Mouse (Mus musculus): ENCODE measurements around the gene Ern2. TPM values are rescaled to one million over a fixed set of nuclear protein-coding genes. Genes with fewer than 3 reads are reported as not detected.

The Ern2 gene
- polyA plus RNA-seq, 1 experiment from 2014 or later, result 4.0 TPM

- Histone ChIP-seq H3K9me3 (ENCODE audit: control insufficient read depth) (no peaks in the 10 kb centered on the region), H3K4me2 (replicated peaks; ENCODE audit: low read depth) (peak within 1 kb of the TSS; percentile 62), H3K27ac (ENCODE audit: low read depth, low read length) (peak within 1 kb of the TSS; percentile 36), H3K4me1 (replicated peaks; ENCODE audit: control insufficient read depth, insufficient read depth, low read length) (no peaks in the 10 kb centered on the region), H3K9ac (ENCODE audit: low read depth, low read length) (peak within 1 kb of the TSS; percentile 51; the same call in 1 of the 2 replicates), H3K4me3 (ENCODE audit: low read depth, low read length) (peak within 1 kb of the TSS; percentile 35), H3K36me3 (ENCODE audit: control insufficient read depth, insufficient read depth) (no peaks in the 10 kb centered on the region), H3K27me3 (replicated peaks; ENCODE audit: control insufficient read depth, insufficient read depth, low read length) (no peaks in the 10 kb centered on the region)
- WGBS, result 11% methylated on average over 20 of the region's 20 CpGs
- ATAC-seq, result peak; percentile 43
- no peak for TF ChIP-seq CTCF (IDR thresholded peaks at IDR 0.05; ENCODE audit: low read depth)
These were observed 33.4 kb upstream of the Ern2 start, which contains the start of gene Chp2 for GRCm38 (mm10) chr7:122219315-122219801. Gene Chp2, plus strand, starts transcription at chr7:122219496.

DNA sequence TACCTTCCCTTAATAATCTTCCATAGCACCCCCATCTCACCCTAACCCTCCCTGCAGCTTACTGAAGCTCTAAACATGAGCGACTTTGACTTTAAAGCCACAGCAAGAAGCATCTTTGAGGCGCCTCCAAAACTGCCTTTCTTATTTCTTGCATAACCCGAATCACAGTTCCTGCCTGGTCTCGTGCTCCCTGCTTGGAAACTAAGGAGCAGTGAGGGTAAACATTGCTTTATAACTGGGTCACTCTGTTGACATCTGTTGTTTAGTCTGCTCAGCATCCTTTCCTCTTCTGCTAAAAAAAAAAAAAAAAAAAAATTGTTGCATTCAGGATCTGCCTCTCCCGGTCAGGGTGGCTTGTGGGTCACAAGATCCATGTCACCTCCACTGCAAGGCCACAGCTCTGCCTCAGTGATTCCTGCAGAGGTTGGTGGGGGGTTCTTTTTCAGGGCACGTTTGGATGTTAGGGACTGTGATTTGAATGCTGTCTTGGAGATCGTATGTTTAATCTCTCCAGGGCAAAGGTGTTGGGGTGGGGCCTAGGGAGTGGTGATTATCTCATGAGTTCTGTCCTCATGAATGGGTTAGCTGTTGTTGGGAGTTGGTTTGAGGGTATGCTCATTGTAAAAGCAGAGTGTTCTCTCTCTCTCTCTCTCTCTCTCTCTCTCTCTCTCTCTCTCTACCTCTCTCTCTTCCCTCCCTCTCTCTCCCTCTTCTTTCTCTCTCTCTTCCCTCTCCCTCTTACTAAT, 22.4 kb upstream of the Ern2 start:
- no peak for TF ChIP-seq CTCF (IDR thresholded peaks at IDR 0.05; ENCODE audit: low read depth)
- Histone ChIP-seq H3K4me1 (replicated peaks; ENCODE audit: control insufficient read depth, insufficient read depth, low read length) (no peaks in the 10 kb centered on the region; the same call in 1 of the 2 replicates), H3K9ac (ENCODE audit: low read depth, low read length) (no peak overlapping the region), H3K4me3 (ENCODE audit: low read depth, low read length) (no peak overlapping the region), H3K27me3 (replicated peaks; ENCODE audit: control insufficient read depth, insufficient read depth, low read length) (no peaks in the 10 kb centered on the region), H3K4me2 (replicated peaks; ENCODE audit: low read depth) (no peak overlapping the region), H3K36me3 (ENCODE audit: control insufficient read depth, insufficient read depth) (no peaks in the 10 kb centered on the region), H3K27ac (ENCODE audit: low read depth, low read length) (no peak overlapping the region), H3K9me3 (ENCODE audit: control insufficient read depth) (no peaks in the 10 kb centered on the region)
- ATAC-seq, result peak; percentile 36; the same call in 1 of the 2 replicates
- WGBS, result 22% methylated on average over 7 of the region's 7 CpGs

DNA sequence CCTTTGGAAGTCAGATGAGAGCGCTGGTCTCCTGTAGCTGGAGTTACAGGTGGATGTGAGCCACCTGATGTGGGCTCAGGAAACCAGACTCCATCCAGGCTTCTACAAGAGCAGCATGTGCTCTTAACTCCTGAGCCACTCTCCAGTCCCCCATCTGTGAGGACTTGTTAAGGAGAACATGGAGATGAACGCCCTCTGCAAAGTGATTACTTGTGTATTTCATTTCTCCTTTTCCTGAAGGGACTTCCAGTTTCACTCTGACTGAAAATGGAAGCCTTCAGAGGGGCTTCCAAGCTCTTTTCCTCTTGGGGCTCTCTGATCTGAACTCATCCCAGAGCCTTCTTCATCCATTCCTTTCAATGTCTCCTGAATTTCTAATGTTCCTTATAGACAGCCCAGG, 20.1 kb upstream of the Ern2 start:
- H3K4me3 ChIP-seq (ENCODE audit: low read depth, low read length), result no peak overlapping the region
- WGBS, result 87% methylated on average over 2 of the region's 2 CpGs
- no peak overlapping the region for H3K4me2 ChIP-seq (replicated peaks; ENCODE audit: low read depth)
- no peaks in the 10 kb centered on the region for H3K27me3 ChIP-seq (replicated peaks; ENCODE audit: control insufficient read depth, insufficient read depth, low read length)
- no peak overlapping the region for H3K27ac ChIP-seq (ENCODE audit: low read depth, low read length)
- ATAC-seq, result no peak
- H3K4me1 ChIP-seq (replicated peaks; ENCODE audit: control insufficient read depth, insufficient read depth, low read length), result no peaks in the 10 kb centered on the region; the same call in 1 of the 2 replicates
- no peaks in the 10 kb centered on the region for H3K36me3 ChIP-seq (ENCODE audit: control insufficient read depth, insufficient read depth)
- no peak for TF ChIP-seq CTCF (IDR thresholded peaks at IDR 0.05; ENCODE audit: low read depth)
- H3K9me3 ChIP-seq (ENCODE audit: control insufficient read depth), result no peaks in the 10 kb centered on the region
- no peak overlapping the region for H3K9ac ChIP-seq (ENCODE audit: low read depth, low read length)

DNA sequence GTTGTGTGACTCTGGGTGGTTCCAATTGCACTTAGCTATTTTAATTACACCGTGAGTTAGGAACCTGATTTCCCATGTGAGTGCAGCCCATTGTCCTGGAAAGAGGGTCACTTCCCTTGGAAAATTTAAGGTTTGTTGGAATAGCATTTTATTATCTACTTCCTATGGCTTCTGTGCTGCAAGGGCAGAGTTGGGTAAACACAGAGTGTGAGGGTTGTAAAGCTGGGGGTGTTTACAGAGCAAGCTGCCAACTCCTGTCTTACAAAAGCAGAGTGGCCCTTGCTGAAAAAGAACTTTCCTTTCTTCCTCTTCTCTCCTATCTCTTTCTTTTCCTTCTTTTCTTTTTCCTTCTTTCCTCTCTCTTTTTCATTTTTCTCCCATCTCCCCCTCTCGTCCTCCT, 17.9 kb upstream of the Ern2 start:
- ATAC-seq, result peak; percentile 46; the same call in 1 of the 2 replicates
- Histone ChIP-seq H3K9me3 (ENCODE audit: control insufficient read depth) (no peaks in the 10 kb centered on the region), H3K27ac (ENCODE audit: low read depth, low read length) (no peak overlapping the region), H3K27me3 (replicated peaks; ENCODE audit: control insufficient read depth, insufficient read depth, low read length) (no peaks in the 10 kb centered on the region), H3K36me3 (ENCODE audit: control insufficient read depth, insufficient read depth) (no peaks in the 10 kb centered on the region), H3K4me1 (replicated peaks; ENCODE audit: control insufficient read depth, insufficient read depth, low read length) (no peaks in the 10 kb centered on the region; the same call in 1 of the 2 replicates), H3K4me3 (ENCODE audit: low read depth, low read length) (no peak overlapping the region), H3K9ac (ENCODE audit: low read depth, low read length) (no peak overlapping the region), H3K4me2 (replicated peaks; ENCODE audit: low read depth) (no peak overlapping the region)
- 26% methylated on average over 2 of the region's 2 CpGs for WGBS
- no peak for TF ChIP-seq CTCF (IDR thresholded peaks at IDR 0.05; ENCODE audit: low read depth)

DNA sequence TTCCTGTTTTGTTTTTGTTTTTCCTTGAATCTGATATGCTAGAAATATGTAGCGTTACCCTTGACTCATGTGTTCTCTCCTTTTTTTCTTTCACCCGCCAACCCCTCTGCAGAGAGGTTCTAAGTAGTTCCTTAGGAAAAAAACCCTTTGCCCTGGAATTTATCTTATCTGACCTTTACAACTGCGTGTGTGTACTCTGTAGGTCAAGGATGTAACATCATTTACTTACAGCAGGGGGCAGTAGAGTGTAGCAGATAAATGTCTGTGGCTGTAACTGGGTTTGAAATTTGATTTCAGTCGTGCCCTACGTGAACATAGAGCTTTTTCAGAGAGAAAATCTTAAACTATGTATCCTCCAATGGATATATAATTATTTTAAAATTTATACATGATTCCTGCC, 13.3 kb upstream of the Ern2 start:
- Histone ChIP-seq H3K9ac (ENCODE audit: low read depth, low read length) (no peak overlapping the region), H3K4me1 (replicated peaks; ENCODE audit: control insufficient read depth, insufficient read depth, low read length) (no peaks in the 10 kb centered on the region), H3K9me3 (ENCODE audit: control insufficient read depth) (no peaks in the 10 kb centered on the region), H3K36me3 (ENCODE audit: control insufficient read depth, insufficient read depth) (no peaks in the 10 kb centered on the region), H3K27ac (ENCODE audit: low read depth, low read length) (no peak overlapping the region), H3K27me3 (replicated peaks; ENCODE audit: control insufficient read depth, insufficient read depth, low read length) (no peaks in the 10 kb centered on the region), H3K4me3 (ENCODE audit: low read depth, low read length) (no peak overlapping the region), H3K4me2 (replicated peaks; ENCODE audit: low read depth) (no peak overlapping the region)
- 17% methylated on average over 5 of the region's 5 CpGs for WGBS
- ATAC-seq, result no peak; the same call in 1 of the 2 replicates
- peak; percentile 87 for TF ChIP-seq CTCF (IDR thresholded peaks at IDR 0.05; ENCODE audit: low read depth)

GRCm38 (mm10) chr7:122197306-122197705, 11.3 kb upstream of the Ern2 start:
- ATAC-seq, result no peak
- Histone ChIP-seq H3K9me3 (ENCODE audit: control insufficient read depth) (no peaks in the 10 kb centered on the region), H3K9ac (ENCODE audit: low read depth, low read length) (no peak overlapping the region), H3K27me3 (replicated peaks; ENCODE audit: control insufficient read depth, insufficient read depth, low read length) (no peaks in the 10 kb centered on the region), H3K4me2 (replicated peaks; ENCODE audit: low read depth) (no peak overlapping the region), H3K4me3 (ENCODE audit: low read depth, low read length) (no peak overlapping the region), H3K27ac (ENCODE audit: low read depth, low read length) (no peak overlapping the region), H3K4me1 (replicated peaks; ENCODE audit: control insufficient read depth, insufficient read depth, low read length) (no peaks in the 10 kb centered on the region), H3K36me3 (ENCODE audit: control insufficient read depth, insufficient read depth) (no peaks in the 10 kb centered on the region)
- peak; percentile 88 for TF ChIP-seq CTCF (IDR thresholded peaks at IDR 0.05; ENCODE audit: low read depth)
- WGBS, result 27% methylated on average over 4 of the region's 4 CpGs
